Mouse (Mus musculus) stomach, embryonic 16.5 days (tissue): ENCODE measurements around the gene Lrrc10. TPM values are rescaled to one million over a fixed set of nuclear protein-coding genes. Genes with fewer than 3 reads are reported as not detected.

Experiments
- ATAC-seq: fragments of 200-750 bp; cut with Nextera tagmentation; 2 replicates; pipeline ENCODE4 v1.8.0; 2017; ENCODE audit warnings: moderate number of reproducible peaks, moderate TSS enrichment; ENCODE audit not compliant: insufficient read depth, low FRiP score
- H3K27ac ChIP-seq: fragments of 300-500 bp; sonication (generic); 2 replicates; pipeline ENCODE4 v1.5.1; 2014; ENCODE audit warnings: low read length
- H3K27me3 ChIP-seq: fragments of 300-500 bp; sonication (generic); 2 replicates; pipeline ENCODE4 v1.6.1; 2014; ENCODE audit warnings: low read length, control low read depth, mixed read lengths; ENCODE audit not compliant: control insufficient read depth, insufficient read depth
- H3K36me3 ChIP-seq: fragments of 300-500 bp; sonication (generic); 2 replicates; pipeline ENCODE4 v1.6.1; 2014; ENCODE audit warnings: low read length; ENCODE audit not compliant: control insufficient read depth, insufficient read depth
- H3K4me1 ChIP-seq: fragments of 300-500 bp; sonication (generic); 2 replicates; pipeline ENCODE4 v1.6.1; 2014; ENCODE audit warnings: low read length, control low read depth, mixed read lengths; ENCODE audit not compliant: control insufficient read depth, insufficient read depth
- H3K4me2 ChIP-seq: fragments of 300-500 bp; sonication (generic); 2 replicates; pipeline ENCODE4 v1.6.1; 2014; ENCODE audit warnings: low read depth, low read length, mixed read lengths
- H3K4me3 ChIP-seq: fragments of 300-500 bp; sonication (generic); replicated peaks from 2 replicates; pipeline ENCODE4 v1.5.1; 2014; ENCODE audit warnings: mild to moderate bottlenecking, low read length
- H3K9ac ChIP-seq: fragments of 300-500 bp; sonication (generic); 2 replicates; pipeline ENCODE4 v1.6.1; 2014; ENCODE audit warnings: low read length
- H3K9me3 ChIP-seq: fragments of 300-500 bp; sonication (generic); replicated peaks from 2 replicates; pipeline ENCODE4 v1.6.1; 2016; ENCODE audit warnings: low read length, control low read depth; ENCODE audit not compliant: control insufficient read depth
- WGBS: fragments of 180-500 bp; shearing (Covaris S2); extraction: QIAGEN DNeasy Blood & Tissue Kit; methylation state at CpG from one replicate; pipeline ENCODE4 v1.1.7; 2014; 5-methylcytosine and 5-hydroxymethylcytosine counted together
- polyA plus RNA-seq: library from polyadenylated mRNA; unstranded; fragments of >200 nt; fragmentation: Nextera tagmentation; extraction: Ambion mirVana; gene quantifications from 2 replicates; pipeline ENCODE4 v1.2.1, GENCODE M21; 2015

Gene Lrrc10
- polyA plus RNA-seq, 1 experiment from 2014 or later: not detected

DNA sequence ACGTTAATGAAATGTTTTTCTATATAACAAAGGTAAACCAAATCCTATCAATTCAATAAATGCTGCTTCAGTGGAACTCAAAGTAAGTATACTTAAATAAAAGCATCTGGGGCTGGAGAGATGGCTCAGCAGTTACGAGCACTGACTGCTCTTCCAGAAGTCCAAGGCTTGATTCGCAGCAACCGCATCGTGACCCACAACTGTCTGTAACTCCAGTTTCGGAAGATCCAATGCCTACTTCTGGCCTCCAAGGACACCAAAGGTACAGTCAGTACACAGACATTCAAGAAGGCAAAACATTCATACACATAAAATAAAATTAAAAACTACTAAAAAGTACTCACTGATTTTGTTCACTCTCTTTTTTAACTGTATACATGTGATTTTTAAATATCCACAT is 51.0 kb downstream of the Lrrc10 start:
- 88% methylated on average over 6 of the region's 6 CpGs for WGBS
- Histone ChIP-seq H3K4me2 (no peak overlapping the region), H3K36me3 (no peaks in the 10 kb centered on the region), H3K27ac (no peak overlapping the region), H3K4me3 (no peak overlapping the region), H3K9ac (no peak overlapping the region), H3K4me1 (peaks cover 11% of the 10 kb centered on the region), H3K27me3 (no peaks in the 10 kb centered on the region), H3K9me3 (no peaks in the 10 kb centered on the region)
- ATAC-seq: no peak

Other genes starting within 250 kb of the Lrrc10 start
- 0.56 and 0.97 TPM in 2 replicates for gene Myrfl, start 148.4 kb upstream of the Lrrc10 start, polyA plus RNA-seq
- 21.3 and 22.1 TPM in 2 replicates for gene Rab3ip, start 94.6 kb upstream of the Lrrc10 start, polyA plus RNA-seq
- gene Gm10271, start 72.7 kb upstream of the Lrrc10 start, polyA plus RNA-seq: not detected in 2 replicates
- gene Best3, start 59.0 kb upstream of the Lrrc10 start, polyA plus RNA-seq: 0.59 TPM in 1 of 2 replicates, not detected in the other
- gene Cct2, start 18.5 kb downstream of the Lrrc10 start, polyA plus RNA-seq: 201 and 215 TPM in 2 replicates
- gene Frs2, start 103.2 kb downstream of the Lrrc10 start, polyA plus RNA-seq: 18.7 and 20.8 TPM in 2 replicates
- gene Yeats4, start 179.2 kb downstream of the Lrrc10 start, polyA plus RNA-seq: 45.8 and 48.9 TPM in 2 replicates
- gene 9530003J23Rik, start 193.4 kb downstream of the Lrrc10 start, polyA plus RNA-seq: not detected in 2 replicates
- 216 and 331 TPM in 2 replicates for gene Lyz2, start 237.0 kb downstream of the Lrrc10 start, polyA plus RNA-seq
- 0.42 and 0.94 TPM in 2 replicates for gene Lyz1, start 247.5 kb downstream of the Lrrc10 start, polyA plus RNA-seq